Mouse (Mus musculus) lung, postnatal 36 days (tissue): ENCODE data around the gene Kank2.
"Not testable (repeated sequence)": the region's sequence is repeated elsewhere in the genome, so short reads cannot be mapped to it uniquely, and the experiment has no call there.

Experiments used
- DNase-seq: peaks from one replicate; pipeline ENCODE4 v3.0.0; 2022; ENCODE audit warnings: mixed read lengths

The Kank2 gene

GRCm38 (mm10) chr9:21781657-21782468 is 16.7 kb downstream of the Kank2 start:
- DNase-seq = peak; percentile 57

GRCm38 (mm10) chr9:21777726-21778125 is 20.8 kb downstream of the Kank2 start:
- DNase-seq = no peak

DNA sequence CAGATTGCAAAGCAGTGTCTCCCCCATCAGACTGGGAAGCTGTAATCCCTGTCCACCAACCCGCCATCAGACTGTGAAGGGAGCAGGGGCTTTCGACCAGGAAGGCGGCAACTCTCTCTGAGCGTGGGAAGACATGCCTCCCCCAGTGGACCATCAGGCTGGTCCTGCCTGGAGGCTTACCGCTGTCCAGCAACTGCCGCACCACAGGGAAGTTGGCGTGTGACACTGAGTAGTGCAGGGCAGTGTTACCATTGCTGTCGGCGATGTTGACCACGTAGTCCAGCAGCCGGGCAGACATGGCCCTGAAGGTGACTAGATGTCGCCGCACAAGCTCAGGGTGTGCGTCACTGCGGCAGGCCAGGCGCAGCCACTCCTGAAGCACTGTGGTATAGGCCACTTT is 24.2 kb downstream of the Kank2 start:
- DNase-seq = no peak

DNA sequence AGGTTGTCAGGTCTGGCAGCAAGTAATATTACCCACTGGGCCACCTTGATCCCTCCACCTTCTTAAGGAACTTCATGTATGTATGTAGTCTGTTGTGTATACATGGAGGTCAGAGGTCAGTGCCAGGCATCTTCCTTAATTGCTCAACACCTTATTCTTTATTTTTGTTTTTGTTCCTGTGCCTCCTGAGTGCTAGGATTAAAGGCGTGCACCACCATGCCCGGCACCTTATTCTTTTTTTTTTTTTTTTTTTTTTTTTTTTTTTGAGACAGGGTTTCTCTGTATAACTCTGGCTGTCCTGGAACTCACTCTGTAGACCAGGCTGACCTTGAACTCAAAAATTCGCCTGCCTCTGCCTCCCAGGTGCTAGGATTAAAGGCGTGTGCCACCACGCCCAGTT is 25.1 kb downstream of the Kank2 start:
- DNase-seq = not testable (repeated sequence)

GRCm38 (mm10) chr9:21769558-21770183 is 28.9 kb downstream of the Kank2 start:
- DNase-seq = no peak

DNA sequence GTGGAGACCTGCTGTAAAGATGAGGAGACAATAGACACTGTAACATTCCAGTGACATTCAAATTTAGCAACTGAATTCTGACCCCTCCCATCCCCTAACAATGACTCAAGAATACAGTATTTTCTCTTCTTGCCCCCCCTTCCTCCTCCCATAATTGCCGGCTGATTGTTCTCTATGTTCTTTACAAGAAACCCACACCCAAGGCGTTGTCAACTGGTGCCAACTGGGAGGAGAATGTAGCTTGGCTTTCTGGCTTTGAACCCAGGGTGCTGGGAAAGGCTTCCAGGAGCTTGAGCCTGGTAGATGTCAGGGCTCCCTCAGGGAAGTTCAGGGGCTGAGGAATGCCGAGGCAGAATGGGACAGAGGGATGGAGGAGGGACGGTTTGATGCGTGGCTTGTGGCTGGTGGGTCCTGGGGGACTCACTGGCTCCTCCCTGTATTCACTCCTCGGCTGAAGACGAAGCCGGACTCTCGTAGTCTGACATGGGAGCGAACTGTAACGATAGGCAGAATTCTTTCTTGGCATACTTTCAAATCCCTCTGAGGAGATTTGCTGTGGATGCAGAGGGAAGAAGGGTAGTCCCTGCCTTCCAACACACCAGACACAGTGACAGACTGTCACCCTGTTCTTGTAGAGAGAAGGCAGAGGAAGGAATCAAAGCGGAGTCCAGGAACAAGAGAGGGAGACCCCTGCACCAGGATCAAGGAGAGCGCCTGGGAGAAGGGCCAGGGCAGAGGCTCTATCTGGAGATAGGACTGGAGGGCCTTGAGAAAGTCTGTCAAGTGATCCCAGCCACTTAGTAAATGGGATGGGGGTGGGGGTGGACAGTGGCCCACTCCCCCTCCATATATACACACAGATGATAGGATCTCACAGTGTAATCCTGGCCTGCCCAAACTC is 29.8 kb downstream of the Kank2 start:
- peak; percentile 54 for DNase-seq

DNA sequence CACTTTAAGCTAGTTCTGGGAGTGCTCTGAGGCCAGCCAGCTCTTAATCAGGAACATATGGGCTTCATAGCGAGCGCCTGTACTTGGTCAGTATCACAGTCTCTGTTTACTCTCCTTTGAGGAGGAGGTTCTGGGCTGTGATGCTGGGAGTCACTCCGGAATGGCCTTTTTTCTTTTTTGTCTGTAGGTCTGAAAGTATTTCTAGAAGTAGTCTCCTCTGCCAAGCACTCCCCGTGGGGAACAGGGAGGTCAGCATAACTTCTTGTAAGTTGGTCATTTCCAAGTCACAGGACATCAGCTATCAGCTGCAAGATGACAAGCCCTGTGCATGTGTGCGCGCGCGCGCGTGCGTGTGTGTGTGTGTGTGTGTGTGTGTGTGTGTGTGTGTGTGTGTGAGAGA is 30.6 kb downstream of the Kank2 start:
- DNase-seq = peak; percentile 57

- DNase-seq = peak; percentile 76
Observed at GRCm38 (mm10) chr9:21764084-21764999, 34.2 kb downstream of the Kank2 start.

GRCm38 (mm10) chr9:21762135-21762534 is 36.4 kb downstream of the Kank2 start:
- DNase-seq = peak; percentile 84

DNA sequence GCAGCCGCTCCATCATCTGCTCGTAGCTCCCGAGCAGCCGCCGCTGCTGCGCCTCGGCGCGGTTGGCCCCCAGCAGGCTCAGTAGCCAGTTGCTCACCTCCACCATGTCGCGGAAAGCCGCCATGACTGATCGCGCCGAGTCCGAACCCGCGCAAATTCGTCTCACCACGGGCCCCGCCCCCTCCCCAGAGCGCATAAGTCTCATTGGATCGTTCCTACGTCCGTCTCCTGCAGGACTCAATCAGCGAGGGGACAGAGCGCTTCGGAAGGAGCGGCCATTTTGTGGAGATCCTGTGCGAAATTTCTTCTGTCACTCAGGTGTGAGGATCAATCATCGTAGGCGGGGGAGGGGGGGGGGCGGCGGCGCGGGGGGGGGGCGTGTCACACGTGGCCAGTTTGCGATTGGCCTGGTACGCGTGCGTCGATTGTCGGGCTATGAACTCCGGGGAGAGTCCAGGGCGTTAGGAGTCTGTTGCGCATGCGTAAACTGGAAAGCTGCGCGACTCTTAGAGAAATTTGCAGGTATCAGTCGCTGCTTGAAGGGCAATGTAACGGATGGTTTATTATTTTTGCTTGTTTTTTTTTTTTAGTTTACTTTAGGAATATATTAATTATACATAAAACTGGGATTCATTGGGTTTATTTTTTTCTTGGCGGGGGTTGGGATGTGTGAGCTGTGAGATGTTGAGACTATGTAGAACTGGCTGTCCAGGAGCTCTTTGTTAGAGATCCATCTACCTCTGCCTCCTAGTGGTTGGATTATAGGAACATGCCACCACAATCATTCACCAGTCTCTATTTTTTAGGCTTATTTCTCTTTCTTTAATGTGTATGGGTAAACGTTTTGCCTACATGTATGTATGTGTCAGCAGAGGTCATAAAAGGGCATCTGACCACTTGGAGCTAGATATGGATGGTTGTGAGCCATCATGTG is 38.1 kb downstream of the Kank2 start, which contains the start of gene Spc24:
Gene Spc24, minus strand, starts transcription at position 149 of the 934 bp plus-strand sequence.
- peak; percentile 97 for DNase-seq

DNA sequence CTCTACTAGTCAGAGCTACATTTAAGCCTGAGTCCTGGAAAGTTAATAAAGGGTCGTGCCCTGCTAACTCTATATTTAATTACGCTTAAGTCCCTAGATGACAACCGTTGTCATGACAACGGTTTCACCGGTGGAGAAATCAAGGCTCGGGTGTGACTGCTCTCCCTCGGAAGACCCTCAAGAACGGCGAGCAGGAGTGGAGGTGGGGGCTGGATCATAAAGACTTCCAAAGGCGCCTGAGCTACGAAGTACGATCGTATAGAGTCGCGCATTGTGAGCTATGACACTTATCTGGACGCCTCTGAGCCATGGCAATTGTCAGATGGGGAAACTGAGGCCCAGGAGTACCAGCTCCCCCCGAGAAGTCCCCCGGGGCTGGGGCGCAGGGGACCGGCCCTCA is 38.8 kb downstream of the Kank2 start:
- no peak for DNase-seq

DNA sequence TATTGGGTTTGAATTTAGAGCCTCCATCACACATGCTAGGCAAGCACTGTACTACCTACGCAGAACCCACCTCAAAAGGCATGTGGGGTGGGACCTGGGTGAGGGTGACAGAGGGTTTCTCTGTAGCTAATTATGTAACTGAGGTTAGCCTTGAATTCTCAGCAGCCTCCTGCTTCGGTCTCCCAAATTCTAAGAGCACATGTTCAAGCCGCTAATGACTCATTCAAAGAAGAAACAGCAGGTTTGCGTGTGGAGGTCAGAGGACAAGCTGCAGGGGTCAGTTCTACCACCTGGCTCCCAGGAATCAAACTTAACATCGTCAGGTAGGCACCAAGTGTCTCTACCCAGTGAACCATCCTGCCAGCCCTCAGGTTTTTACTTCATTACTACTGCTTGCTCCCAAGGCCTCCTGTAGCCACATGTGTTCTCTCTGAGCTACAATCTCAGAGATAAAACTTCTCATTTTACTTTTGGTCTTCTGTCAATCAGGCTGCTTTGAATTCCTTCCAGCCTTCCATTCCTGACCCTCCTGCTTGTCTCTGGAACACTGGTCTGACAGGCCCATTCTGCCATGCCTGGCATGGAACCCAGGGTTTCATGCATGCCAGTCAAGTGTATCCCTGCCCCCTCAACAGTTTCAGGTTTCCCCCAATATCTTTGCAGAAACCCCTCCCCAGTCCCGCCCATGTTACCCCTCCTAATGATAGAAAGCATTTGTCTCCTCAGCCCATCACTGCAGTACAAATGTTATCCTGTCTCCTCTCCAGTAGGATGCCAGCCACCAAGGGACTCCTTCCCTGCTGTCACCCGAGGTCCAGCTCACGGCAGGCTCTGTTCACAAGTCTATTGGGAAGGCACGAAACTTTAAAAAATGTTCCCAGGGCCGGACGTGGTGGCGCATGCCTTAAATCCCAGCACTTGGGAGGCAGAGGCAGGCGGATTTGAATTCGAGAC is 39.7 kb downstream of the Kank2 start:
- no peak for DNase-seq

DNA sequence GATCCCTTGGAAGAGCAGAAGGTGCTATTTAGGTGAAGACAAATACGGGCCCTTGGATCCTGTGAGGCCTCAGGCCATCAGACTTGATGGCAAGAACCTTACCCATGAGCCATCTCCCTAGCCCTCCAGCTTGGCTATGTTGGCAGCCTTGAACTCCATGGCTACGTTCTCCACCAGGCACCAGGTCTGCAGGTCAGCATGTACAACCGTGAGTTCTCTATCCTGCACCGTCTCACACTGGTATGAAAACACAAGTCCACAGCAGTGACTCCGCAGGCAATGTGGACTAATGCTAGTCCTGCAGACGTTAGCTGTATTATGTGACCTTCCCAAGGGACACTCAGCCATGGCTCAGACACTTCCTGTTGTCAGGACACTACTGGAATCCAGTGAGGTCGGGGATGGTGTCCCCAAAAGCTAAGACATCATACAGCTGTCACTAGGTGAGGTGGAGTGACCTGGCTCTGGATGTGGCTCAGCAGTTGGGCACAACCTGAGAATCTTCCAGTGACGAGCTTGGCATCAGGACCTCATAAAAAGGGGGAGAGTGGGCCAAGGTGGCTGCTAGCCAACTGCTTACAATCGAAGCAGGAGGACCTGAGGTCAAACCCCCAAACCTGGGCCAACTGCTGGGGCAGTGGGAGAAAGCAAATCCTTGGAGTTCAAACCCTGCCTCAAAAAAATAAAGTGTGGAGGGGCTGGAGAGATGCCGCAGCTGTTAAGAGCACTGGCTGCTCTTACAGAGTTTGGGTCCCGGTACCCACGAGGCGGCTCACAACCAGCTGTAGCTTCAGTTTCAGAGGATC is 43.8 kb downstream of the Kank2 start:
- DNase-seq = no peak

DNA sequence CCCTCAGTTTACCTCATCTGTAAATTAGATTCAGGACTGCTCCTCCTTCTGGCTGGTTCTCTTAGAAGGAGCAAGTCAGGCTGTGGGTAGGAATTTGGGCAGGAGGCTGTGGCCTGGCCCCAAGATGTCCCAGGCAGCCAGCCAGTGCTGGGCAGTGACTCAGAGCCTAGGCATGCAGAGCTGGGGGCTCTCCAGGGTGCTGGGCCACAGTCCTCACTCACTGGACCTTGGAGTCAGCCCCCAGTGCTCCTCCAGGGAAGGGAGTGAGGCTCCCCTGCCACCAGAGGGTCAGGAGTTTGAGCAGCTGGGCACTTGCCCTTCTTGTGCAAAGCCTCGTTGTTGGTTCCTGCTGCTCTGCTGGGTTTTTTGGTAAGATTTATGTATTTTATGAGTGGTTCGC is 44.5 kb downstream of the Kank2 start:
- peak; percentile 88 for DNase-seq

DNA sequence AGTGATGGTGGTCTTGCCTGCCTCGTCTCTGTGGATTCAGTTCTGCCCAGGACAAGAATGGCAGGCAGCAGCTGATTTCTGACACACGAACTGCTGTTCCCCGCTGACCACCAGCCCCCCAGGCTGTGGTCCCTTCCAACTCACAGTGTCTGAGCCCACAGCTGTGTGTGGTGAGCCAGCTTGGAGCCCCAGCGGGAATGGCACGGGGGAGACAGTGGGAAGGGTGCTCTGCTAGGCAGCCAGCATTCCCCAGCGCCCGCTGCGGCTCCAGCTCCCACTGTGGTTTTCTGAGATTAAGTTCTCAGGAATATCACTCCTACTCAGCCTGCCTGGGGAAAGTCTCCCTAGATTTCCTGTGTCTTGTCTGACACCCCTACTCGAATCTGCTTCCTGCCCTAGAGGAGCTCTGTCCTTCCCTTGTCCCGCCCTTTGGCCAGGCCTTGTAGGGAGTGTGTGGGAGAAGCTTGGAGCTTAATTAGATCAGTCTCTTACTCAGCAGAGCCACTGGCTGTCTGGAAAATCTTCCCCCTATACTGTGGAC is 46.2 kb downstream of the Kank2 start:
- peak; percentile 55 for DNase-seq

GRCm38 (mm10) chr9:21751347-21751746 is 47.2 kb downstream of the Kank2 start:
- peak; percentile 78 for DNase-seq

DNA sequence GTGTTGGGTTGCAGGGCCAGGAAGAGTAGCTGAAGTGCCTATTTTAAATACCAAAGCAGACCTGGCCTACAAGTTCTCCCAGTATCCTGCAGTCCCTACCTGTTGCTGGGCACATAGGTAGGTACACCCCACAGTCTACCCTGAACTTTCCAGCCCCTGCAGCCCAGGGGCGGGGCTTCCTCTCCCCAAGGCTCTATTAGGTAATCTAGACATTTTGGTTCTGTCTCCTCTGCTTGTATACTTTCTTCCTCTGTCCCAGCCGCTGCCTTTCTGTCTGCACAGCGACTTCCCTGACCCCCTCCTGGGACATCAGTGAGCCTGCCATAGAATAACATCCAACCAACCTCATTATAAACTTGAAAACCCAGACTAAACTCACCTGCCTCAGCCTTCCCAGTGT is 48.2 kb downstream of the Kank2 start:
- DNase-seq = no peak

GRCm38 (mm10) chr9:21749382-21750118 is 49.0 kb downstream of the Kank2 start:
- DNase-seq = no peak
